Mouse (Mus musculus) midbrain, embryonic 16.5 days (tissue): ENCODE measurements around the gene Pacsin1. TPM values are rescaled to one million over a fixed set of nuclear protein-coding genes. Genes with fewer than 3 reads are reported as not detected.

ENCODE experiments used
- ATAC-seq: fragments of 200-750 bp; cut with Nextera tagmentation; 2 replicates; pipeline ENCODE4 v1.8.0; 2017; ENCODE audit warnings: moderate TSS enrichment
- H3K27ac ChIP-seq: fragments of 300-500 bp; sonication (generic); 2 replicates; pipeline ENCODE4 v1.5.1; 2014; ENCODE audit warnings: mild to moderate bottlenecking, low read length, mixed read lengths
- H3K27me3 ChIP-seq: fragments of 300-500 bp; sonication (generic); 2 replicates; pipeline ENCODE4 v1.6.1; 2014; ENCODE audit warnings: low read depth, low read length, mixed read lengths; ENCODE audit not compliant: control insufficient read depth, insufficient read depth
- H3K36me3 ChIP-seq: fragments of 300-500 bp; sonication (generic); 2 replicates; pipeline ENCODE4 v1.6.1; 2014; ENCODE audit warnings: mild to moderate bottlenecking, low read length, moderate library complexity, mixed read lengths; ENCODE audit not compliant: control insufficient read depth, insufficient read depth
- H3K4me1 ChIP-seq: fragments of 300-500 bp; sonication (generic); 2 replicates; pipeline ENCODE4 v1.6.1; 2014; ENCODE audit warnings: mild to moderate bottlenecking, low read length, mixed read lengths; ENCODE audit not compliant: control insufficient read depth, insufficient read depth
- H3K4me2 ChIP-seq: fragments of 300-500 bp; sonication (generic); 2 replicates; pipeline ENCODE4 v1.6.1; 2014; ENCODE audit warnings: mild to moderate bottlenecking, low read length, mixed read lengths
- H3K4me3 ChIP-seq: fragments of 300-500 bp; sonication (generic); 2 replicates; pipeline ENCODE4 v1.5.1; 2014; ENCODE audit warnings: low read depth, mild to moderate bottlenecking, low read length, moderate library complexity, mixed read lengths
- H3K9ac ChIP-seq: fragments of 300-500 bp; sonication (generic); 2 replicates; pipeline ENCODE4 v1.6.1; 2014; ENCODE audit warnings: low read depth, low read length, mixed read lengths
- H3K9me3 ChIP-seq: fragments of 300-500 bp; sonication (generic); replicated peaks from 2 replicates; pipeline ENCODE4 v1.6.1; 2014; ENCODE audit warnings: mild to moderate bottlenecking, low read length, mixed read lengths; ENCODE audit not compliant: control insufficient read depth, poor library complexity, severe bottlenecking
- WGBS: fragments of 180-500 bp; shearing (Covaris S2); extraction: QIAGEN DNeasy Blood & Tissue Kit; methylation state at CpG from one replicate; pipeline ENCODE4 v1.1.7; 2014; 5-methylcytosine and 5-hydroxymethylcytosine counted together
- polyA plus RNA-seq: library from polyadenylated mRNA; unstranded; fragments of >200 nt; fragmentation: Nextera tagmentation; extraction: Ambion mirVana; gene quantifications from 2 replicates; pipeline ENCODE4 v1.2.1, GENCODE M21; 2015

The Pacsin1 gene
- 58.9 and 67.7 TPM in 2 replicates for polyA plus RNA-seq

DNA sequence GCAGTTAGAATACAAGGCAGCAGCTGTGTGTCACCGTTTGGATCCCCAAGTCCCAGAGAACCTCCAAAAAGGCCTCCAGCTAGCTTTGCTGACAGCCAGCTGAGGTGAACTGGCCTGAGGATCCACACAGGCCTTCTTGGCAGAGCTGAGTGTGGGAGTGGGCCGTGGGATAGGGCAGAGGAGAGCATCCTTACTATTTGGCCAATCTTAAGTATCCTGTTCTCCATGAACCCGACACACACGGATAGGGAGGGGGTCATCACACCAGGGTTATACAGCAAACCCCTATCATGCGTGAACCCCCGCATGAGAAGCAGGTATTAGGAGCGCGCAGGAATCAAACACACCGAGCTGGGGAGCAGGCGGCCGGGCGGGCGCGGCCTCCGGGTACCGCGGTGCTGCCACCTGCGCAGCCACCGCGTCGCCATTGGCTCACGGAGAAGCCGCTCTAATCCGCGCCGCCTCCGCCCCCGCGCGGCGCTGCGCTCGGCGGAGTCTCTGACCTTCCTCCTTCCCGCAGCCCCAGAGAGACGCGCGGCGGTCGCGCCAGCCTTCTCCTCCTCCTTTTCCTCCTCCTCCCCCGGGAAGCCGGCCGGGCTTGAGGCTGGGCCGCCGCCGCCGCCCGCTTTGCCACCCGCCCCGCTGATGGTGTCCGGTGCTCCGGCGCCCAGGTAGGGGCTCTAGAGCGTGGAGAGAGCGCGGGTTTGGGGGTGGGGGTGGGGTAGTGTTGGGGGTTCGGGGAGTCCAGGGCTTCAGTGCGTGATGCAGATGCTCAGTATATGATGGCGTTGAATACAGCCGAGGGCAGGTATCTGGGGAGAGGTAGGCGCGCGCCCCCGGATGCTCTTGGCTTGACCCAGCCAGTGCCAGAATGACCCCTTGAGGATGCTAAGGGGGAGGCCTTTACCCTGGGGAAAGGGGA lies at the start of gene Pacsin1:
TSS of gene Pacsin1 (plus strand) at position 421 of the 922 bp plus-strand sequence.
- no peaks in the 10 kb centered on the region for H3K36me3 ChIP-seq
- H3K27me3 ChIP-seq: no peaks in the 10 kb centered on the region
- H3K9ac ChIP-seq: peak within 1 kb of the TSS; percentile 88
- peak within 1 kb of the TSS; percentile 80 for H3K4me3 ChIP-seq
- H3K27ac ChIP-seq: peak within 1 kb of the TSS; percentile 57
- H3K4me1 ChIP-seq: peaks cover 10% of the 10 kb centered on the region
- H3K9me3 ChIP-seq: no peaks in the 10 kb centered on the region
- WGBS: 1% methylated on average over 55 of the region's 65 CpGs
- ATAC-seq: peak; percentile 91
- H3K4me2 ChIP-seq: peak within 1 kb of the TSS; percentile 67

DNA sequence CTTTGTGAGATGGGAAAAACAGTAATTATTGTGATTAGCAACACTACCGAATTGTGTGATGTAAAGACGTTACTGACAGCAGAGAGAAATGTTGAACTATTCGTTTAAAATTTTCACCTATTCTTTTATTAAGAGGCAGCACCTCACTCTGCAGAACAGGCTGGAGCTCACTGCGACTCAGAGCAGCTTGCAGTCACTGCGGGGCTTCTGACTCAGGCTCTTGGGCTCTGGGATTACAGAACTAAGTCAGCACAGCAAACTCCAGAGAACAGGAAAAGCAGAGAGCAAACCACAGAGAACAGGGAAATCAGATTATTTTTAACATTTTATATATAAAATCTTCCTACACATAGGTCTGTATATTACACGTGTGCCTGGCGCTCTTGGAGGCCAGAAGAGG lies 45.7 kb upstream of the Pacsin1 start:
- Histone ChIP-seq H3K9me3 (no peaks in the 10 kb centered on the region), H3K27ac (no peak overlapping the region), H3K4me2 (no peak overlapping the region), H3K4me1 (peaks cover 19% of the 10 kb centered on the region), H3K9ac (no peak overlapping the region), H3K4me3 (no peak overlapping the region), H3K27me3 (no peaks in the 10 kb centered on the region), H3K36me3 (no peaks in the 10 kb centered on the region)
- WGBS: 90% methylated on average over 7 of the region's 7 CpGs
- ATAC-seq: no peak

DNA sequence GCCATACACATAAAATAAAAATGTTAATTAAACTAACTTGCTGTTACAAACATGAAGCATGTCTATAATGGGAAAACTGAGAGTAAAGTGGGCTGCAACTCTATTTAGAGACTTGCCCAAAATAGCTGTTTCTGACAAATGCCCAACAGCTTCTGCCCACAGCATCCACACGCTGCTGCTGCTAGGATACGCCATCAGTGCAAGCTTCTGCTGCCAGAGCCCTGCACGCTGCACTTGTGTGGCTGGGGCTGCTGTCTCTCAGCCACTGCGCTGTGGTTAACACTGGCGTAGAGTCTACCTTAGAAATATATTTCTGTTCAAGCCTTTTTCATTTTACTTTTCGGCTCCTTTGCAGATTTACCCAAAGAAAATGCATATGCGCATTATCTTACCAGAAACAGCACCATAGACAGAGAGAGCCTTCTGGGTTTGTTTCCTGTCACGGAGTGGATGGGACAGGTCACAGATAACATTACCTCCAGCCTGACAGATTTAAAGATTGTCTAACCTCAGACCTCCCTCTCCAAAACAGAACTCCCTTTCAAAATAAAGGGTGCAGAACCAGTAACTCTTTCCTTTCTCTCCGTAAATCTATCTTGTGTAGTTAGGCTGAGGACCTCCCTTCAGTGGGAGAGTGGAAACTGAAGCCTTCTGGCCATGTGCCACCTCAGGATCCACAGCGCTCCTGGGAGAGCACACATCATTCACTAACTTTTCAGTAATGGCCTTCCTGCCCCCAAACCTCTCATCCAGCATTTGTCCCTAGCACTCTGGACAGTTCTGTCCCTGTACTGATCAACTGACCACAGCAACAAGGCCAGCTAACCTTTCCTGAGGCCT lies 44.4 kb upstream of the Pacsin1 start:
- H3K4me1 ChIP-seq: peaks cover 20% of the 10 kb centered on the region
- WGBS: 76% methylated on average over 10 of the region's 10 CpGs
- no peak overlapping the region for H3K9ac ChIP-seq
- H3K4me2 ChIP-seq: no peak overlapping the region
- no peak overlapping the region for H3K27ac ChIP-seq
- H3K9me3 ChIP-seq: no peaks in the 10 kb centered on the region
- H3K27me3 ChIP-seq: no peaks in the 10 kb centered on the region
- H3K4me3 ChIP-seq: no peak overlapping the region
- no peaks in the 10 kb centered on the region for H3K36me3 ChIP-seq
- ATAC-seq: no peak

DNA sequence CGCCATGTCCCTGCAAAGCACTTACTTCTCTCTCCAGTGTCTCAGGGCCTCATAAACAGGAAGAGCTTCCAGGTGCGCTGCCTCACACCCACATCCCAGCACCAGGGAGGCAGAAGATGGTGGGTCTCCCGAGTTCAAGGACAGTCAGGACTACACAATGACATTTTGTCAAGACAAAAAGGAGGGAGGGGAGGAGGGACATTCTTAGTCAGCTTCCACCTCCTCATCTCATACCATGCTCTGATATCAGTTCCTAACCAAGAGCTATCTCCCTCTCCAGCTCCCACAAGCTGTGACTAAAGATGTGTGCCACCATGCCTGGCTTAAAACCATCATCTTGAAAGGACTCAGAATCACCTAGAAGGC lies 43.8 kb upstream of the Pacsin1 start:
- no peak overlapping the region for H3K27ac ChIP-seq
- H3K36me3 ChIP-seq: no peaks in the 10 kb centered on the region
- no peak for ATAC-seq
- H3K27me3 ChIP-seq: no peaks in the 10 kb centered on the region
- H3K9me3 ChIP-seq: no peaks in the 10 kb centered on the region
- peaks cover 18% of the 10 kb centered on the region for H3K4me1 ChIP-seq
- no peak overlapping the region for H3K9ac ChIP-seq
- H3K4me2 ChIP-seq: no peak overlapping the region
- 81% methylated on average over 3 of the region's 3 CpGs for WGBS
- no peak overlapping the region for H3K4me3 ChIP-seq

DNA sequence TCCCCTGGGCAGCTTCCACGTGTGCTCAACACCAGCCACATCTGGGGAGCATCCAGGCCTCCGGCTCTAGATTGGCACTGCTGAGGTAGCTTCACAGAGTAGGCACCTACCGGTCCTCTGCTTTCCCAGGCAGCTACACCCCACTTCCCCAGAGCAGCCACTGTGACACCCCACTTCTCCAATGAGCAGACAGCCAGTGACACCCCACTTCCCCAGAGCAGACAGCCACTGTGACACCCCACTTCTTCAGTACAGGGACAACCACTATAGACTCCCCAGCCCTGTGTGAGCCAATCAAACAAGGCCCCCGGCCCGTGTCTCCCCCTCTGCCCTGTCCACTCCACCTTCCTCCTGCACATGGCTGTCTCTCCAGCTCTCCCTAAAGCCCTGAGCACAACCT lies 43.3 kb upstream of the Pacsin1 start:
- peaks cover 18% of the 10 kb centered on the region for H3K4me1 ChIP-seq
- H3K27ac ChIP-seq: no peak overlapping the region
- H3K9ac ChIP-seq: no peak overlapping the region
- no peak overlapping the region for H3K4me3 ChIP-seq
- no peaks in the 10 kb centered on the region for H3K36me3 ChIP-seq
- no peak for ATAC-seq
- no peaks in the 10 kb centered on the region for H3K9me3 ChIP-seq
- no peaks in the 10 kb centered on the region for H3K27me3 ChIP-seq
- no peak overlapping the region for H3K4me2 ChIP-seq
- WGBS: 84% methylated on average over 5 of the region's 5 CpGs

DNA sequence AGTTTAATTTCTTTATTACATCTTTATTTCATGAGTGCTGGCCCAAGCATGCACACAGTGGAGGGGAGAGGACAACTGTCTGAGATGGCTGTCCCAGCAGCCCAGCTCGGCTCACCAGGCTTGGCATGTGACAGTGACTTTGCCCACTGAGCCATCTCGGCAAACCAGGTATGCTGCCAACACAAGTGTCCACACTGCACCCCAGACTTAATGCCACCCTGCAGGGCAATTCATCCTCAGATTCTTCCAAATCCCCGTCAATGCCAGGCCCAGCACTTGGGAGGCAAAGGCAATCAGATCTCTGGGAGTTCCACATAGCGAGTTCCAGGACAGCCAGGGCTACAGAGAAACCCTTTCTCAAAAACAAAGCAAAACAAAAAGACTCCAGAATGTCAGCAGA lies 42.3 kb upstream of the Pacsin1 start:
- no peaks in the 10 kb centered on the region for H3K36me3 ChIP-seq
- no peaks in the 10 kb centered on the region for H3K27me3 ChIP-seq
- H3K4me1 ChIP-seq: peaks cover 18% of the 10 kb centered on the region
- H3K4me3 ChIP-seq: no peak overlapping the region
- WGBS: 72% methylated on average over 4 of the region's 4 CpGs
- no peak overlapping the region for H3K9ac ChIP-seq
- no peak for ATAC-seq
- no peak overlapping the region for H3K4me2 ChIP-seq
- H3K27ac ChIP-seq: no peak overlapping the region
- no peaks in the 10 kb centered on the region for H3K9me3 ChIP-seq

DNA sequence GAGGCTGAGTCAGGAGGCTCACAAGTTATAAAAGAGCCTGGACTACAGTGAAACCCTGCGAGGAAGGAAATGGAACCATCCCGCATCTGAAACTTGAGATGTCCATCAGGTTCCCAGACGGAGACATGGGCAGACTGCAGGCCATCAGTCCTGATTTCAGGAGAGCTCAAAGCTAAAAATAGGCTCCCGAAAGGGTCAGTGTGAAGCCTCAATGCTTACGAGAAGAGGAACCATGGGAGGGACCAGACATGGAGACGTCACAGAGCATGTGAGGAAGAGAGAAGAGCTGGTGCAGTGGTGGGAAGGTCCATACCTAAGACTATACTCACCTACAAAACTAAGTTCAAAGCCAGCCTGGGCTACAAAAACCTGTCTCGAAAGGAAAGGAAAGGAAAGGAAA lies 39.9 kb upstream of the Pacsin1 start:
- no peak for ATAC-seq
- Histone ChIP-seq H3K4me1 (peaks cover 26% of the 10 kb centered on the region), H3K36me3 (no peaks in the 10 kb centered on the region), H3K27ac (no peak overlapping the region), H3K9me3 (no peaks in the 10 kb centered on the region), H3K9ac (no peak overlapping the region), H3K4me3 (no peak overlapping the region), H3K27me3 (no peaks in the 10 kb centered on the region), H3K4me2 (no peak overlapping the region)
- WGBS: 89% methylated on average over 7 of the region's 7 CpGs

DNA sequence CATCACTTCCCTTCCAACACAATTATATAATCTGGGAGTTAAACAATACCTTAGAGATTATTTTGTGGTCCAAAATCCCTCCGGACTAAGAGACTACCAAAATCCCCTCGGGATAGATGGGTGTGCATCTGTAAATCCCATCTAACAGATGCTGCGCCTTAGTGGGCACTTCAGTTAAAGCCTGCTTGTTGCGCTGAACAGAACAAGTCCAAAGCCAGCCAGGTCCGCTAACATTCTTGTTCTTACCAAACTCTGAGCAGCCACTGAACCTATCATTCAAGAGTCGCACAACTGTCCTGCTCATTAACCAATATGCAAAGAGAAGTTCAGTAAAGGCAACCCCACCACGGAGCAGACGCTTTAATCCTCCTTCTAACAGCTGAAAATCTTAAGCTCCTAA lies 34.1 kb upstream of the Pacsin1 start:
- Histone ChIP-seq H3K9ac (peak overlapping the region; percentile 92), H3K4me1 (peaks cover 26% of the 10 kb centered on the region), H3K4me3 (peak overlapping the region; percentile 97), H3K27me3 (no peaks in the 10 kb centered on the region), H3K27ac (peak overlapping the region; percentile 99), H3K36me3 (no peaks in the 10 kb centered on the region), H3K9me3 (no peaks in the 10 kb centered on the region), H3K4me2 (peak overlapping the region; percentile 89)
- WGBS: 16% methylated on average over 8 of the region's 8 CpGs
- ATAC-seq: no peak
